Mouse (Mus musculus) embryo, embryonic 11.5 days (tissue): ENCODE data around the gene Vps9d1.
A peak's percentile ranks its signal among the peaks of the same experiment; 100 is the strongest.
"Not testable (repeated sequence)": the region's sequence is repeated elsewhere in the genome, so short reads cannot be mapped to it uniquely, and the experiment has no call there.

ENCODE experiments used
- DNase-seq: peaks from one replicate; pipeline ENCODE4 v3.0.0-alpha.2; 2012; ENCODE audit warnings: low read depth, low spot score

Vps9d1 gene

DNA sequence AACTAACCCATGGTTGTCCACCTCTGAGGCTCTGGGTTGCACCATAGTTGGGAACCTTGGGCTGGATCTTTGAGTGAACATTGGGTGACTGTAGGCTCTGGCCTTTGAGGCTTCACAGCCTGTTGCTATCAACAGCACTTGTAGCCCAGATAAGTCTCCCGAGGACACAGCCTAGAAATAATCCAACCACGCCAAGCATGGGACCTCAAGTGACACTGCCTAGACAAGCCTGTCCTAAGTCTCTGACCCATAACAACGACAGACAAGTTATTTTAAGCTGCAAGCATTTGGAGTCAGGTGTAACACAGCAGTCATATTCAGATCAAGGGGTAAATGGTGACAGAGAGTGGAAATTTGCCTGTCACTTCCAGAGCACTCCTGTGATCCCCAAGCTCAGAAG lies 38.7 kb downstream of the Vps9d1 start:
- no peak for DNase-seq

DNA sequence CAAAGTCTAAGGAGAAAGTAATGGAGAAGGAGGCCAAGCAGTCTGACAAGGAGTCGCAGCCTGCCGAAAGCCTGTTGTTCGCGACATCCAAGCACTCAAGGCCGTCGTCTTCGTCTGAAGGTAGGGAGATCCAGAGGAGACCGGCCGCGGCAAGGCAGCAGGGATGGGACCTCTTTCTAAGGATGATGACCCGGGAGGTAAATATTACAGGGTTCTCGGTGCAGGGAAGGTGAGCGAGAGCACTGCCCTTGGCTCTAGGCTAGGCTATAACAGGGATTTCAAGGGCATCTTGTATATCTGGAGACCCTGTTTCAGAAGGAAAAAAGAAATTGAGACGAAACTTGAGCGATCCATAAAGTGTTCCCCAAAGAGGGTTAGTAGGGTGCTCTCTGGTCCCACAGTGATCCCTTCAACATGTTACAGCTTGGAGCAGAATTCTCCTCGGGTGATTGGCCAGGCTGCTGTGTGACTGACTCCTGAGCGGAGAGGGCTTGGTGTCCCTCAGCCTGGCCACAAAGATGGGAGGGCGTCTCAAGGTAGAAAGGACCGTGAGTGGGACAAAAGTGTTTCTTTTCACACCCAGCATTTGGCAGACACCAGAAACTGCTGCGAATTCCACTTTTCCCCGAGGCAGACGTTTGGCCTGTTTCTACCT lies 40.9 kb downstream of the Vps9d1 start:
- DNase-seq, result no peak

DNA sequence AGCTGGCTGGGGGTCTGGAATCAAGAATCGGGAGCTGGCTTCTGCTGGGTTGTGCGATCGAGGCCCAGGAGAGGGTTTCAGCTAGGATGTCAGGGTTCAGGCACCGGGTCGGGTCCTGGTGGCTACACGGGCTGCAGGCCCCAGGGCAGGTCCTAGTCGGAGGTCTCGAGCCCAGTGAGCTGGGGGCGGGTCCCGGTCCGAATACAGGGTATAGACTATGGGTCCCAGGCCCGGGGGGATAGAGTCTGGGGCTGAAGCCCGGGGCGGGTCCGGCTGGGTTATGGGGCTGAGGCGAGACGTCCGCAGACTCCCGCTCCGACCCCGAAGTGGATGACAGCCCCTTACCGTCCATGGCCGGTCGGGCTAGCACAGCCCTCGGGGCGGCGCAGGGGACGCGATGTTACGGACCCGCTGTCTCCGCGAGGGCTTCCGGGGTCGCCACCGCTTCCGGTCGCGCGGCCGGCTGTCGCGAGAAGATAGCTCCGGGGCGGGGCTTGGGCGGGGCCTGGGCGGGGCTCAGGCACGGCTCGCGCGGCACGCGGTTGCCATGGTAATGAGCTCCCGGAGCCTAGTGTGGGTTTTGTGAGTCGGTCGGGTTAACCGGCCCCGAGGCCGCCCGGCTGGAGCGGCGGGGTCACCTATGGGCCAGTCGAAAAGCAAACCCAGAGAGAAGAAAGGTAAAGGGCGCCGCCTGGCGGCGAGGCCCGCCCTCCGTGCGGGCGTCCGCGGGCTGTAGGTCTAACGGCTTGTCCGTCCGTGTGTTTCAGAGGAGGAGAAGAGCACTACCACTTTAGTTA lies 41.6 kb downstream of the Vps9d1 start, which contains the start of the genes Chmp1a and Spata33:
Chmp1a (minus strand) TSS at position 443 of the 797 bp plus-strand sequence.
Spata33 (plus strand) TSS at position 512 of the 797 bp plus-strand sequence.
- DNase-seq, result peak; percentile 91

DNA sequence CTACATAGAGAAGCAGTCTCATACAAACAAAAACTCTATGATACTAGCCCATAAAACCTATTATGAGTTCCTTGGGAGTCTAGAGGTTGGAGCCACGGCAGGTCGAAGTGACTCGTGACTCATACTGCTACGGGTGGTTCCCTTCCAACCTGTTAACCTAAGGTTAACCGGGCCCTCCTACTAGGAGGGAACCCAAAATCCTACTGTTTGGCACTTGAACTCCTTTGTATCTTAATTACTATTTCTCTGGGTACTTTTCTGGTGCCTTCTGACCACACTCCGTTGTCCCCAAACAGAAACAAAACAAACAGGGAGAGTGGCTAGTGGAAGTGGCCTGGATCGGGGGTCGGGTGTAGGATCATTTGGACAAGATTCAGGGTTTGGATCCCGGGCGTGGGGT lies 42.3 kb downstream of the Vps9d1 start:
- no peak for DNase-seq

DNA sequence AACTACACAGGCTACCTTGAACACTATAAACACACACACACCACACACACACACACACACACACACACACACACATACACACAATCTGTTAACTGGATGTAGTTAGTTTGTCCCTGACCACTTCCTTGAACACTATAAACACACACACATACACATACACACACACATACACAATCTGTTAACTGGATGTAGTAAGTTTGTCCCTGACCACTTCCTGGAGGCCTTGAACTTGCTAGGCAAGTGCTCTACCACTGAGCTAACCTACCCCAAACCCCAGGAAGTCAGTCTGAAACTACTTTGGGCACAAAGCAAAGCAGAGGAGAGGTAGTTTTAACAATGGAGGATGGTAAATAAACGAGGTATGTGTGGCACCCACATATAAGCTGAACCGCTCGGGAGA lies 50.6 kb downstream of the Vps9d1 start:
- no peak for DNase-seq

DNA sequence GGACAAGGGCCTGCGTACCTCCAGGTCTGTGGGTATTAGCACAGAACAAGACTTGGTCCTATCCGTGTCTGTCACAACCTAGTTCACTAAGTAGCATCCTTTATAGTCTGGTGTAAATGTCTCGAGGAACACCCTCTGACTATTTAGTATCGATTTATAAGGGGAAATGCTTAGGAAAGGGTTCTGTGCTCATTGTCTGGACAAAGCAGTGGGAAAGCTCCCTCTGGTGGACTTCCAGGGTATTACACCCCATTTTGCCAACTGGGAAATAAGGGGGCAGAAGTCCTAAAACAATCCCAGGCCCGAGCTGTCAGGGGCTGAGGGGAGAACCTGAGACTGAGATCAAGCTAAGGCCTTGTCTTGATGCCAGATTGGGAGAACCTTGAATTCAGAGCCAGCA lies 51.9 kb downstream of the Vps9d1 start:
- DNase-seq, result peak; percentile 73

DNA sequence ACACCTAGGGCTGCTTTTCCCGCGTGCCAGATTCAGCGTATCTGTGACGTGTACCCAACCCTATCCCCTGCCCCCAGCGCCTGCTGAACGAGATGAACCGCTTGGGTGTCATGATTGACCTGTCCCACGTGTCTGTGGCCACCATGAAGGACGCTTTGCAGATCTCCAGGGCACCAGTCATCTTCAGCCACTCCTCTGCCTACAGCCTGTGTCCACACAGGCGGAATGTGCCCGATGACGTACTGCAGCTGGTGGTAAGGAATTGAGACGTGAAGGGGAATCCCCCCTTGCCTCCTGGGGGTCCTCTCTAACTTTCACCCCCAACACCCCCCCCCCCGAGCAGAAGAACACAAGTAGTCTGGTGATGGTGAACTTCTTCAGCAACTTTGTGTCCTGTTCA lies 54.3 kb downstream of the Vps9d1 start:
- DNase-seq, result no peak

DNA sequence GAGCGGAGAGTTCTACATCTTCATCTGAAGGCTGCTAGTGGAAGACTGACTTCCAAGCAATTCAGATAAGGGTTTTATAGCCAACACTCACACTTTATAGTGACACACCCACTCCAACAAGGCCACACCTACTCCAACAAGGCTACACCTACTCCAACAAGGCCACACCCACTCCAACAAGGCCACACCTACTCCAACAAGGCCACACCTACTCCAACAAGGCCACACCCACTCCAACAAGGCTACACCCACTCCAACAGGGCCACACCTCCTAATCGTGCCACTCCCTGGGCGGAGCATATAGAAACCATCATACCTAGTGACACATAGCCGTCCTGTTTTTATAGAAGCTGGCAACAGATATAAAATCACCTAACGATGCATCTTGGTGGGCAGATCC lies 57.1 kb downstream of the Vps9d1 start:
- DNase-seq, result not testable (repeated sequence)

DNA sequence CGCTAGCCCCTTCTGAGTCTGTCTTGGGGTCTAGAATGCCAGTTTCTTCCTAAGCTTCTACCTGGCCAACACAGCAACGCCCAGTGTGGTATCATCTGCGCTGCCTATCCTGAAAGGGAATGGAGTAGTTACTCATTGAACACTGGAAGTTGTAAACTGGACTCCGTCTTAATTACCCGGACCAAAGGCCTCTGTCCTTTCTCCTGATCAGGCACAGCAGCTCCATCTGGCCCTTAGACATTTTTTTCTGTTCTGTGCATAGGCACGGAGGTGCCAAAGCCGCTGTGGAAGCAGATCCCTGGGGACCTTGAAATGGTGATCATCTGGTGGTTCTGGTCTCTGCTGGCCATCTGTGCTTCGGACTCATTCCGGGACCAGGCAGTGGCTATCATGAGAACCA lies 60.4 kb downstream of the Vps9d1 start:
- no peak for DNase-seq
